Mouse (Mus musculus) MEL (cell line): Measurements from ENCODE around the gene H2-Ob.

Experiments used
- CTCF ChIP-seq, 3 experiments: IDR thresholded peaks in 2 of 3; conservative IDR thresholded peaks in 1 of 3; 2 replicates each; pipeline ENCODE4 v1.5.1; 2011 to 2012; ENCODE audit warnings: low read length in 3 of 3, low read depth in 2 of 3, mild to moderate bottlenecking in 2 of 3, improper control_type of control experiment in 1 of 3, inconsistent platforms in 1 of 3, mixed read lengths in 1 of 3, moderate library complexity in 1 of 3; ENCODE audit not compliant: control insufficient read depth in 1 of 3, insufficient read depth in 1 of 3, poor library complexity in 1 of 3, severe bottlenecking in 1 of 3
- MXI1 ChIP-seq: IDR thresholded peaks from 2 replicates; pipeline ENCODE4 v1.6.1; 2011; ENCODE audit warnings: mild to moderate bottlenecking, low read depth, low read length, improper control_type of control experiment
- POLR2A ChIP-seq, 2 experiments: IDR thresholded peaks; 2 replicates each; pipeline ENCODE4 v1.6.1; 2011 to 2012; ENCODE audit warnings: low read length in 2 of 2, mild to moderate bottlenecking in 2 of 2, control low read depth in 1 of 2, improper control_type of control experiment in 1 of 2, low read depth in 1 of 2, moderate library complexity in 1 of 2; ENCODE audit not compliant: control insufficient read depth in 1 of 2, insufficient read depth in 1 of 2, poor library complexity in 1 of 2
- USF2 ChIP-seq, 2 experiments: IDR thresholded peaks; 2 replicates each; pipeline ENCODE4 v1.6.1; 2011 to 2012; ENCODE audit warnings: improper control_type of control experiment in 2 of 2, low read length in 2 of 2, borderline replicate concordance in 1 of 2, inconsistent platforms in 1 of 2, low read depth in 1 of 2, mild to moderate bottlenecking in 1 of 2; ENCODE audit not compliant: insufficient read depth in 1 of 2
- ZC3H11A ChIP-seq: IDR thresholded peaks from 2 replicates; pipeline ENCODE4 v1.6.1; 2012; ENCODE audit warnings: low read depth, mild to moderate bottlenecking, inconsistent platforms, low read length, improper control_type of control experiment

GRCm38 (mm10) chr17:34218675-34219074, 20.0 kb upstream of the H2-Ob start:
- TF ChIP-seq CTCF (IDR thresholded peaks at IDR 0.05 in 2 of 3, conservative IDR thresholded peaks at IDR 0.05 in 1 of 3; ENCODE audit: control insufficient read depth in 1 of 3, insufficient read depth in 1 of 3, low read depth in 2 of 3, low read length in 3 of 3, poor library complexity in 1 of 3, severe bottlenecking in 1 of 3), result no peak
- TF ChIP-seq POLR2A (IDR thresholded peaks at IDR 0.05; ENCODE audit: control insufficient read depth in 1 of 2, insufficient read depth in 1 of 2, low read depth in 1 of 2, low read length in 2 of 2, poor library complexity in 1 of 2), result no peak
- no peak for TF ChIP-seq USF2 (IDR thresholded peaks at IDR 0.05; ENCODE audit: borderline replicate concordance in 1 of 2, insufficient read depth in 1 of 2, low read depth in 1 of 2, low read length in 2 of 2)
- TF ChIP-seq MXI1, result no peak
- TF ChIP-seq ZC3H11A, result no peak
